Mouse (Mus musculus): ENCODE data around the gene Gm11562.

GRCm38 (mm10) chr11:99583245-99583704 is 37.0 kb downstream of the Gm11562 start, which contains the start of gene Krtap1-4:
- no peak for TF ChIP-seq CTCF (IDR thresholded peaks at IDR 0.05; ENCODE audit: control insufficient read depth, insufficient read depth, low read length)
- TF ChIP-seq POLR2A (IDR thresholded peaks at IDR 0.05; ENCODE audit: borderline replicate concordance, control insufficient read depth, low read depth, low read length): no peak

All from bone marrow, adult 2 months (tissue).